Mouse (Mus musculus) left cerebral cortex, adult 8-10 months (tissue): ENCODE measurements around the gene Prkag1. TPM values are rescaled to one million over a fixed set of nuclear protein-coding genes. Genes with fewer than 3 reads are reported as not detected.

Experiments
- DNase-seq, 2 experiments: peaks; one replicate each; pipeline ENCODE4 v3.0.0; 2022; ENCODE audit warnings: low spot score in 2 of 2
- total RNA-seq, 4 experiments: library from RNA; stranded (reverse); gene quantifications; 2 replicates each; pipeline ENCODE4 v1.2.4; 2022

Prkag1 gene
- total RNA-seq, 4 experiments from 2014 or later: 47.4 to 60.9 (median 53.2) TPM

DNA sequence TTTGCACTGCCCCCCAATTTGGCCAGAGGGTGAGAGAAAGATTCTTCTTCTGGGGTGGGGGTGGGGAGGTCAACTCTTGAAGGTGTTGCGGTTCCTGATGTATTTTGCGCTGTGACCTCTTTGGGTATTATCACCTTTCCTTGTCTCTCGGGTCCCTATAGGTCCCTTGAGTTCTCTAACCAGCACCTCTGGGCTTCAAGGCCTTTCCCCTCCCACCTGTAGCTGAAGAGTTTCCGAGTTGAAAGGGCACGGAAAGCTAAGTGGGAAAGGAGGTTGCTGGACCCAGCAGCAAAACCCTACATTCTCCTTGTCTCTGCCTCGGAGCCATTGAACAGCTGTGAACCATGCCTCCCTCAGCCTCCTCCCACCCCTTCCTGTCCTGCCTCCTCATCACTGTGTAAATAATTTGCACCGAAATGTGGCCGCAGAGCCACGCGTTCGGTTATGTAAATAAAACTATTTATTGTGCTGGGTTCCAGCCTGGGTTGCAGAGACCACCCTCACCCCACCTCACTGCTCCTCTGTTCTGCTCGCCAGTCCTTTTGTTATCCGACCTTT is 38.1 kb downstream of the Prkag1 start:
- DNase-seq: no peak

DNA sequence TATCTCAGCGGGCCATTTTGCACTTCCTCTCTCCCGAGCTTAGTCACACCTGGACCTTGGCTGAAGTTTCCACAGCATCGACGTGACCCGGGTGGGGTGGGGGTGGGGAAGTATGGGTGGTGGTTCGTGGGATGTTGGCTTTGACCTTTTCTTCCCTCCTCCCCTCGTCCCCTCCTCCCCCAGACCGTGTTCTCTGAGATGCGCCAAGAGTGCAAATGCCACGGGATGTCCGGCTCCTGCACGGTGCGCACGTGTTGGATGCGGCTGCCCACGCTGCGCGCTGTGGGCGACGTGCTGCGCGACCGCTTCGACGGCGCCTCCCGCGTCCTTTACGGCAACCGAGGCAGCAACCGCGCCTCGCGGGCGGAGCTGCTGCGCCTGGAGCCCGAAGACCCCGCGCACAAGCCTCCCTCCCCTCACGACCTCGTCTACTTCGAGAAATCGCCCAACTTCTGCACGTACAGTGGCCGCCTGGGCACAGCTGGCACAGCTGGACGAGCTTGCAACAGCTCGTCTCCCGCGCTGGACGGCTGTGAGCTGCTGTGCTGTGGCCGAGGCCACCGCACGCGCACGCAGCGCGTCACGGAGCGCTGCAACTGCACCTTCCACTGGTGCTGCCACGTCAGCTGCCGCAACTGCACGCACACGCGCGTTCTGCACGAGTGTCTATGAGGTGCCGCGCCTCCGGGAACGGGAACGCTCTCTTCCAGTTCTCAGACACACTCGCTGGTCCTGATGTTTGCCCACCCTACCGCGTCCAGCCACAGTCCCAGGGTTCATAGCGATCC is 38.9 kb downstream of the Prkag1 start:
- DNase-seq: no peak

DNA sequence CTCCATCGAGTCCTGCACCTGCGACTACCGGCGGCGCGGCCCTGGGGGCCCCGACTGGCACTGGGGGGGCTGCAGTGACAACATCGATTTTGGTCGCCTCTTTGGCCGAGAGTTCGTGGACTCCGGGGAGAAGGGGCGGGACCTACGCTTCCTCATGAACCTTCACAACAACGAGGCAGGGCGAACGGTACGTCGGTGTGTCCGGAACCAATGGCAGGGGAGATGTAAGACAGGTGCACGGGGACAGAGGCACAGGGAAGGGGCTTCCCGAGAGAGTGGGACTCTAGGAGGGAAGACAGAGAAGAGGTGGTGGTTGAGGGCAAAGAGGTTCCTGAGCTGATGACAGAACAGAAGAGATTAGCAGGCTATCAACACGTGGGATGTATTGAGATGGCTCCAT is 39.5 kb downstream of the Prkag1 start:
- no peak for DNase-seq

DNA sequence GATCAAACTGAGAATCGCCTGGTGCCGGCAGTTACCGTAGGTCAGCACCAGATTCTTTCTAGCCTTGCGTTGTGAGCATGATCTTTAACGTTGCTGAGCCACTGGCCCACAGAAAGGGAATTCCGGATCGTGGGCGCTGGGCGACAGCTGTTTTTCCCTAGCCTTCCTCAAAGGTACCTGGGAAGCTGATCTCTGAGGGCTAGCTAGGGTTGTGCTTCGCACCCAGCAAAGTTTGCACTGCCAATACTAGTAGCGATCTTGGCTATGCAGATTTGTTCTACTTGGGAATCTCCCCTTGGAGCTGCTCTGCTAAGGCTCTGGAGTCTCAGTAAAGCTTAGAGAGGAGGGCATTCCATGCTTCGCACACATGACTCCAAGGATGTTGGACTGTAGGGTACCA is 40.1 kb downstream of the Prkag1 start:
- DNase-seq: no peak

DNA sequence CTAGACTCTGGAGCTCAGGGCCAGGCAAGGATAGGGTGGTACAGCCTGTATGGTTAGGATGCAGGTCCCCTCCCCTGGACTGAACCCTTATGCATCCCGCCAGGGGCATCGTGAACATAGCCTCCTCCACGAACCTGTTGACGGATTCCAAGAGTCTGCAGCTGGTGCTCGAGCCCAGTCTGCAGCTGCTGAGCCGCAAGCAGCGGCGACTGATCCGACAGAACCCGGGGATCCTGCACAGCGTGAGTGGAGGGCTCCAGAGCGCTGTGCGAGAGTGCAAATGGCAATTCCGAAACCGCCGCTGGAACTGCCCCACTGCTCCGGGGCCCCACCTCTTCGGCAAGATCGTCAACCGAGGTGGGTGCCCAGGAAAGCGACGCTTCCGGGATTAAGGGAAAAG is 40.6 kb downstream of the Prkag1 start:
- DNase-seq: no peak

DNA sequence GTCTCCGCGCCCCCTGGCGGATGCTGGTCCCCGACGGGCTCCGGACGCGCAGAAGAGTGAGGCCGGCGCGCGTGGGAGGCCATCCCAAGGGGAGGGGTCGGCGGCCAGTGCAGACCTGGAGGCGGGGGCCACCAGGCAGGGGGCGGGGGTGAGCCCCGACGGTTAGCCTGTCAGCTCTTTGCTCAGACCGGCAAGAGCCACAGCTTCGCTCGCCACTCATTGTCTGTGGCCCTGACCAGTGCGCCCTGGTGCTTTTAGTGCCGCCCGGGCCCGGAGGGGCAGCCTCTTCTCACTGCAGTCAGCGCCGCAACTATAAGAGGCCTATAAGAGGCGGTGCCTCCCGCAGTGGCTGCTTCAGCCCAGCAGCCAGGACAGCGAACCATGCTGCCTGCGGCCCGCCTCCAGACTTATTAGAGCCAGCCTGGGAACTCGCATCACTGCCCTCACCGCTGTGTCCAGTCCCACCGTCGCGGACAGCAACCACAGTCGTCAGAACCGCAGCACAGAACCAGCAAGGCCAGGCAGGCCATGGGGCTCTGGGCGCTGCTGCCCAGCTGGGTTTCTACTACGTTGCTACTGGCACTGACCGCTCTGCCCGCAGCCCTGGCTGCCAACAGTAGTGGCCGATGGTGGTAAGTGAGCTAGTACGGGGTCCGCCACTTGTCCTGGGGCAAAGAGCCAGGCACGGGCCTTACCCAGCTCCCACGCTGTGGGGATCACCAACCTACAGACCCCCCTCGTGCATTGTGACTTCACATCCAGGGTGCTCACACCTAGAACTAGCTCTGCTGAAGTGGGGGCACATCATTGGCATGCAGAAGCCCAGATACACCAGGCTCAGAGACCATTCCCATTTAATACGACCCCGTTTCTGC is 41.4 kb downstream of the Prkag1 start, which contains the start of gene Wnt1:
TSS of gene Wnt1 (plus strand) at position 197 of the 875 bp plus-strand sequence.
- no peak for DNase-seq

DNA sequence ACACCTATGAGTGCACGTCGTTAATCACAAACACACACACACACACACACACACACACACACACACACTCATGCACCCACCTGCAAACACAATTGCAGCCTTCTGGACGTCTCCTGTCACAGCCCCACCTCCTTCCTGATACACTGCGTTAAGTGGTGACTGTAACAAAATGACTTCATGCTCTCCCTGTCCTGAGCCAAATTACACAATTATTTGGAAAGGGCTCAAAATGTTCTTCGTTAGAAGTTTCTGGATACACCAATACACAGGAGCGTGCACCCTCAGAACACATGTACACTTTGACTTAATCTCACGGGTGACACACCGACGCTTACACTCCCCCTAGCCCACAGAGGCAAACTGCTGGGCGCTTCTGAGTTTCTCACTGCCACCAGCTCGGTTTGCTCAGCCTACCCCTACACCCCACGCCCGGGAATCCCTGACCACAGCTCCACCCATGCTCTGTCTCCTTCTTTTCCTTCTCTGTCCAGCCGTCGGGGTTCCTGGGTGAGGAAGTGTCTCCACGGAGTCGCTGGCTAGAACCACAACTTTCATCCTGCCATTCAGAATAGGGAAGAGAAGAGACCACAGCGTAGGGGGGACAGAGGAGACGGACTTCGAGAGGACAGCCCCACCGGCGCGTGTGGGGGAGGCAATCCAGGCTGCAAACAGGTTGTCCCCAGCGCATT is 42.2 kb downstream of the Prkag1 start:
- DNase-seq: no peak

DNA sequence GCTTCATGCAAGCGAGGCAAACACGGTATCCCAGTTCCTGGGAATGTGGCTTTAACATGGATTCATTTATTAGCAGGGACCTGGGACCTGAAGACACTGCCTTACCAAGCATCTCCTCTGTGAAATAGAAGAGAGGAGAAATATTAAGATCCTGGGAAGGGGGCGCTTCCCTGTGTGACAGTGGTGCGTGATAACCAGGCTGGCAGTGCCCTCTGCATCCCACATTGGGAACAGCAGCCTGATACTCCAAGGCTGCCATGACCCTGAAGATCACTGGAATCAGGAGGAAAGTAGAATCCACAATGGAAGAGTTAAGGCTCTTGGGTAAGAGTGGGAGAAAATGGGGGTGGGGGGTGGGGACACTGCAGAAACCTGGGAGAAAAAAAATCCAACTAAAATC is 43.4 kb downstream of the Prkag1 start:
- DNase-seq: no peak

DNA sequence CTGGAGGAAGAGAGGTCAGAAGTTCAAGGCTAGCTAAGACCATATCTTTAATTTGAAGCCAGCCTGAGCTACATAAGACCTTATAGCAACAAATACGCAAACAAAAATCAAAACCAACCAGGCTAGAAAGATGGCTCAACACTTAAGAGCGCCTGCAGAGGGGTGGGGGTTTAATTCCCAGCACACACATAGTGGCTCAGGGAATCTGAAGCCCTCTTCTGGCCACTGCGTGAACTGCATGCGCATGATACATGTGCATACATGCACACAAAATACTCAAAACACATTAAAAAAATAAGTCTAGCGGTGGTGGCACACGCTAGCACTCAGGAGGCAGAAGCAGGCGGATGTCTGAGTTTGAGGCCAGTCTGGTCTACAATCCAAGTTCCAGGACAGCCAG is 45.6 kb downstream of the Prkag1 start:
- DNase-seq: no peak

DNA sequence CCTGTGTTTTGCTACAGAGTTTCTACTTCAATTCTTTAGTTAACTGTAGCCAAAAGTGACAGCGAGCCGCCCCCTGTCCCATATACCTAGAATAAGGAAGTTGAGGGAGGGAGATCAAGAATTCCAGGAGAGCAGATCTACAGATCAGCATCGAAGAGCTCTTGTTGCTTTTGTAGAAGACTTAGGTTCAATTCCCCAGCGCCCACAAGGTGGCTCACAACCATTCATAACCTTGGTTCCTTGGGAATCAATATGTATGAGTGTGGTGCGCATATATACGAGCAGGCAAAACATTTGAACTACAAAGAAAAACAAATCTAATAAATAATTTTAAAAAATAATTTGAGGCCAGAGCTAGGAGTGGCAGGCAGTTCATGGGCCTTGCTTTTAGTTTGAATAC is 50.2 kb downstream of the Prkag1 start:
- no peak for DNase-seq

DNA sequence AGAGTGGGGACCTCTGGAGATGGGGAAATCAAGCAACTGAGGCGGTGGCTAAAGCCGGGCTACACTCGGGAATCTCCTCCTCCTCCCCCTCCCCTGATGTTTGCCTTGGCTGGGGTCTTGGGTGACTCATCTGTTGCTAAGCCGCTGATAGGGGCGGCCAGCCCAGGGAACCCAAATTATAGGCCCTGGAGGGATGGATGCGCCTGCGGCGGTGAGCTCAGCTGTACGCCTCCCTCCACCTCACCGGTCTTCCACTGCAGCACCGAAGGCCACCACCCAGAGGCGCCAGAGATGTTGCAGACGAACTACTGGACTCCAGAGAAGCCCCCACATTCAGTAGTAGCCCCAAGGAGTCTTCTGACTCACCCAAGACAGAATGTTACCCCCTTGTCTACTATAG is 50.7 kb downstream of the Prkag1 start:
- DNase-seq: no peak

DNA sequence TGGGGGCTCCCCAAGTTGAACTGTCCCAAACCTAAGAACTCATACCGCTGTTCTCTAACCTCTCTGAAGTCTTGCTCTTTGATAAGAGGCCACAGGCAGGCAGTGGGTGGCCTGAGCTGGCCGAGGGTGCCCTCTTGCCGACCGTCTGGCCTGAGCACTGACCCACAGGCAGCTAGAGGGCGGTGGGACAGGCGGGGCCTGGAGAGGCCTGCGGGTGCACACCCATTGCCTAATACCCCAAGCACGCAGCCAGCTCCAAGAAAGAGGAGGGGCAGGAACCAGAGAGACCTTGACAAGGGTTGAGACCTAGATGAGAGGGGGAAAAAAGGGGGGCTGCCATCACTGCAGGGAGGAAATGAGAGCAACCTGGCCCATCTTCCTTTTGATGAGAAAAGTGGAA is 51.2 kb downstream of the Prkag1 start:
- DNase-seq: no peak

DNA sequence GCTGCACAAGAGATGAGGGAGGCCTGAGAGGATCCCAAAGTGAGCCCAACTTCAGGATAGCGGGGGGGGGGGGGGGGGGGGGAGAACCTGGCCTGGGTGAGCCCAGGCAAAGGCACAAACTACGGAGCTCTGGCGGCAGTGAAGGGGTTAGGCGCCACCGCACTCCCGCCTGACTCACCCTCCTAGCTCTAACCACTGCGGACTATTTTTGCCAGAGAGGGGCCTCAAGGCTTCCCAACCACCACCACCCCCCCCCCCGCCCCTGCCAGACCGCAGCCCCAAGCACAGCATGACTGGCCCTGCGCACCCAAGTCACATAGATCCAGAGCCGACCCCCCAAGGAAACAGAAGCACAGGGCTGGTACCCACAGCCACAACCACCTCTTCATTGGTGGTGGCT is 52.5 kb downstream of the Prkag1 start:
- DNase-seq: no peak

DNA sequence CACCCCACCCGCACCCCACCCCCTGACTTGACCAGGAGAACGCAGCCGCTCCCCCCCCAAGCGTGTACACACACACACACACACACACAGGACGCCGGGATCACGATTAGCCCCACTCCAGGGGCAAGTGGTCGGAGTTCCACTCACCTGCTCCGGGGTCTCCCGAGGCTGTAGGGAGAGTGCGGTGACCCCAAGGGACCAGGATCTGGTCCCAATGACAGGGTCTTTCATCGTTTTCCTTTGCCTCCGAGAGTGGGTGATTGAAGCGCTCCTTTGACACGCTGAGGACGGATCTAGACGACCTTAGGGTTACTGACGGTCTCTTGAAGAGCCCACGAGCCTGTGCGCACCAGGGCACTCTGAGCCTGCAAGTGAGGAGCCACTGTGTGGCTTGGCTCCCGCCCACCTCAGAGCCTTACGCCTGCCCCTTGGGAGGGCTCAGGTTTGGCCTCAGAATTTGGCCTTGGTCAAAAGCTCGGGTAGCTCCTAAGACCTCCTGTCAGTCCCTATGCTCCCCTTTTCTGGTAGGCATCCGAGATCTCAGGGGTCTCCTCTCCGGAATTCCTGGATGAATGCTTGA is 53.0 kb downstream of the Prkag1 start:
- no peak for DNase-seq

DNA sequence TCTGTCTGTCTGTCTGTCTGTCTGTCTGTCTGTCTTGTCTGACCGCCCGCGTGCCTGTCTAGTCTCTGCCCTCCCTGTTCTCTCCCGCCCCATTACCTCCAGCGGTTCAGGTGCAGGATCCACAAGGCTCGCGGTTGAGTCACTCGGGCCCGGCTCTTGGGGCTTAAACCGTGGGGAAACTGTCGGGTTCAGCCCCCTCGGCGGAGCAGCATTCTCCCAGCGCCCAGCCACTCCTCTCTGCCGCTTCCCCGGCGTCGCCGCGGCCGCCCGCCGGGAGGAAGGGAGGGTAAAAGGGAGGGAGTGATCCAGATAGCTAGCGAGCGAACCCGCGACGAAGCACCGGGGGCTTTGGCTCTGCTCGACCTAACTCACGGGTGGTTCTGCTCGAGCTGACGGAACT is 53.6 kb downstream of the Prkag1 start, which contains the start of gene Wnt10b:
TSS of gene Wnt10b (minus strand) at position 389 of the 400 bp plus-strand sequence.
- DNase-seq: no peak

DNA sequence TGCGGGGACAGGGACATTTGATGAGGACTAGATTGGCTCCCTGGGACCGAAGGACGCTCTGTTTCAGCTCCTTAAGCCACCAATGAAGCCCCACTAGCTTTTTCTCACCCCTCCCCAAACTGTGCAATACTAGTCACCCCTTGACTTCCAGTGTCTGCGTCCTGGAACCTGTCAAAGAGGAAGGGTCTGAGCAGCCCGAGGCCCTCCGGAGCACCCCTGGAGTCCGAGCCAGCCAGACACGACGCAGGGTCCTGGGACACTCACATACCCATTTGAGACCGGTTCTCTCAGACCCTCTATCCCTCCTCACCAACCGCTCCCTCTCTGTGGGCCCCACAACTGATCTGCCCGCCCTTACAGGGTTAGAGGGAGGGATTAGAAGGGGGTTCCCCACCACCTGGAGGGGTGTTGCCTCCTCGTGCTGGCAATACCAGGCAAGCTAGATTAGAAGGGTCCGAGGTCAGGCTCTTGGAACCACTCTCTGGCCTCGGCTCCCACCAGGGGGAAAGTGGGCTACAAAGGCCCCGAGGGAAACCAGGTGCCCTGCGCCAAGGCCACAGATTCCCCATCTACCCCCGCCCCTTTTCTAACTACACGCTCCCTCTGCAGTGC is 54.2 kb downstream of the Prkag1 start:
- no peak for DNase-seq

DNA sequence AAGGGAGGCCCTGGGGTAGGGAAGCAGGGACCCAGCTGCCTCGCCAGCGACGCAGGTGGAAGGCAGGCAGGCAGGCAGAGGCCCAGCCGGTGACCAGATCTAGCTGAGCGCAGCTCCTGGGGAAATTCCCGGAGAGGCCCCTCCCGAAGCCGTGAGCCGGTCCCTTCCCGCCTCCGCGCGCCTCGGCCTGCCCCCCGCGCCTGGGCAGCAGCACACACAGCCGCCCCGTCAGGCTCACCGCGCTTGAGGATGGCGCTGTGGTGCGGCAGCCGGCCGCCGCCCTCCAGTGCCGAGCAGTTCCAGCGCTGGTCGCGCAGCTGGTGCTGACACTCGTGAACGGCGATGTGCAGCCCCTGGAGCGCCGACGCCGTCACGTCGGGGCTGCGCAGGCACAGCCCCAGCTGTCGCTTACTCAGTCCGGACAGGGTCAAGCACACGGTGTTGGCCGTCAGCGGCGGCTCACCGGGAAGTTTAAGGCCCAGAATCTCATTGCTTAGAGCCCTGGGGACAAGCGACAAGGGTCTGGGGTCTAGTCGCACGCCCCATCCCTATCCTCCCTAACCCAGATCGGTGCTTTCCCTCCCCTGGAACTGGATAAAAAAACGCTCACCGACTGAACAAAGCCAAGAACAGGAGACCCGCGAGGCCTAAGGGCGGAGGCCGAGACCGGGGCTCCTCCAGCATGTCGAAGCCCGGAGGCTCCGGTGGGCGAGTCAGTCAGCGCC is 54.9 kb downstream of the Prkag1 start:
- no peak for DNase-seq

DNA sequence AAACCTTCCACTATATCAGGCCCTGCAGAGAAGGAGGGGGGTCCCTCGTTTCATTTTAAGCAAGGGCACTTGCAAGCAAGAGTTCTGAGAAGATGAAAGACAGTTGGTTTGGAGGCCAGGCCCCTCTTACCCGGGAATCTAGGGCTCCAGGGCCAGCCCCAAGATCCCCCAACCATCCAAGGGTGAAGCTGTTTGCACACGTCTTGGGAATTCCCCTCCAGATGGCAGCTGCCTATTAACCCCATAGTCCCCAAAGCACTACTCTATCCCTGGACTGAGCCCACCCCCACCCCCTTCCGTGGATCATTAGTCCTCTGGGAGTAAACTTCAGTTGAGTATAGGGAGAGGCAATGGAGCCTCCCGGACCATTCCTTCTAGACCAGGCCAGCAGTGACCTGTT is 55.8 kb downstream of the Prkag1 start:
- DNase-seq: no peak

DNA sequence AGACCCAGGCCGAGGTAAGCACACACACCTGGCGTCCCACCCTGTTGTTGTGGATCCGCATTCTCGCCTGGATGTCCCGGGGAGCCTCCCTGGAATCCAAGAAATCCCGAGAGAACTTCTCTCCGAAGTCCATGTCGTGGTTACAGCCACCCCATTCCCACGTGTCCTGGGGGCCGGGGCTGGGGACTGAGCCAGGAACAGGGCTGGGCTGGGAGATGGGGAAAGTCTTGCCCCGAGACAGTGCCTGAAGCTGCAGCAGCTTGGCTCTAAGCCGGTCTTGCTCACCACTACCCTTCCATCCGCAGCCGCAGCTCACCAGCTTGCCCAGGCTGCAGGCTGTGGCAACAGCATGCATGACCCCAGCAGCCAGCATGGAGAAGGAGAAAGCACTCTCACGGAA is 57.2 kb downstream of the Prkag1 start:
- DNase-seq: no peak
